Mouse (Mus musculus) stomach, postnatal 0 days (tissue): ENCODE measurements around the gene Olfr1301. TPM values are rescaled to one million over a fixed set of nuclear protein-coding genes. Genes with fewer than 3 reads are reported as not detected.

Source experiments
- ATAC-seq: fragments of 200-750 bp; cut with Nextera tagmentation; 2 replicates; pipeline ENCODE4 v1.8.0; 2017; ENCODE audit not compliant: low FRiP score, low TSS enrichment
- DNase-seq: peaks from one replicate; pipeline ENCODE4 v3.0.0-alpha.2; 2016; ENCODE audit warnings: low spot score
- H3K27ac ChIP-seq: fragments of 300-500 bp; sonication (generic); replicated peaks from 2 replicates; pipeline ENCODE4 v1.5.1; 2014; ENCODE audit warnings: mild to moderate bottlenecking, control low read depth
- H3K27me3 ChIP-seq: fragments of 300-500 bp; sonication (generic); 2 replicates; pipeline ENCODE4 v1.6.1; 2014; ENCODE audit warnings: low read length; ENCODE audit not compliant: control insufficient read depth, insufficient read depth
- H3K36me3 ChIP-seq: fragments of 300-500 bp; sonication (generic); 2 replicates; pipeline ENCODE4 v1.6.1; 2014; ENCODE audit warnings: low read length, mixed read lengths; ENCODE audit not compliant: control insufficient read depth, insufficient read depth
- H3K4me1 ChIP-seq: fragments of 300-500 bp; sonication (generic); replicated peaks from 2 replicates; pipeline ENCODE4 v1.6.1; 2014; ENCODE audit warnings: antibody characterized with exemption; ENCODE audit not compliant: control insufficient read depth, insufficient read depth
- H3K4me2 ChIP-seq: fragments of 300-500 bp; sonication (generic); replicated peaks from 2 replicates; pipeline ENCODE4 v1.6.1; 2014; ENCODE audit warnings: low read depth, mild to moderate bottlenecking, control low read depth, moderate library complexity
- H3K4me3 ChIP-seq: fragments of 300-500 bp; sonication (generic); 2 replicates; pipeline ENCODE4 v1.5.1; 2014; ENCODE audit warnings: low read depth, low read length, control low read depth
- H3K9ac ChIP-seq: fragments of 300-500 bp; sonication (generic); 2 replicates; pipeline ENCODE4 v1.6.1; 2014; ENCODE audit warnings: mild to moderate bottlenecking, low read length, control low read depth, mixed read lengths
- H3K9me3 ChIP-seq: fragments of 300-500 bp; sonication (generic); 2 replicates; pipeline ENCODE4 v1.6.1; 2016; ENCODE audit warnings: low read length; ENCODE audit not compliant: control insufficient read depth
- CTCF ChIP-seq: IDR thresholded peaks from 2 replicates; pipeline ENCODE4 v1.5.1; 2016; ENCODE audit warnings: antibody characterized with exemption, low read depth, mild to moderate bottlenecking, moderate library complexity
- EP300 ChIP-seq: optimal IDR thresholded peaks from 2 replicates; pipeline ENCODE3; 2016; ENCODE audit warnings: antibody characterized with exemption
- WGBS: fragments of 180-500 bp; shearing (Covaris S2); extraction: QIAGEN DNeasy Blood & Tissue Kit; methylation state at CpG from one replicate; pipeline ENCODE4 v1.1.7; 2014; 5-methylcytosine and 5-hydroxymethylcytosine counted together
- polyA plus RNA-seq: library from polyadenylated mRNA; unstranded; fragments of >200 nt; fragmentation: Nextera tagmentation; extraction: Ambion mirVana; gene quantifications from 2 replicates; pipeline ENCODE4 v1.2.1, GENCODE M21; 2015

Olfr1301 gene
- not detected in 2 replicates for polyA plus RNA-seq

DNA sequence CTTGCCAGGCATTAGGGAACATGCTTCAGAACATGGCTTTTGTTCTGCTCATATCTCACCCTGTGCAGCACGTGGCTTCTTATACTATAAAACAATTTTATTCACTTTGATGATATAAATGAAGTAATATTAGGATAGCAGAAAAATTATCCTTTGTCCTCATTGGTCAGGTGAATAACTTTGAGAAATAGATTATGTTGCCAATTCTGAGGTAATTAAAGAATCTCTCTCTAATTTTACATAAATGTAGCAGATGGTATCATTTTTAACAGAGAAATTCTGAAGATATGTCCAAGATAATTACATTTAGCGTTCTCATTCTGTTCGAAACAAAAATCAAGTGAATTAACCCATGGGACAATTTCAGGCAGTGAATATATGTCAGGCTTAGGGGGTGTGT lies at the start of gene Olfr1301:
Gene Olfr1301 (plus strand): TSS at position 301 of the 400 bp plus-strand sequence.
- H3K9ac ChIP-seq: no peak within 1 kb of the TSS
- ATAC-seq (no peak), DNase-seq (no peak)
- H3K4me1 ChIP-seq: no peaks in the 10 kb centered on the region
- no peaks in the 10 kb centered on the region for H3K36me3 ChIP-seq
- 85% methylated on average over 3 of the region's 3 CpGs for WGBS
- no peak within 1 kb of the TSS for H3K4me2 ChIP-seq
- no peaks in the 10 kb centered on the region for H3K27me3 ChIP-seq
- H3K4me3 ChIP-seq: no peak within 1 kb of the TSS
- no peak within 1 kb of the TSS for H3K27ac ChIP-seq
- TF ChIP-seq EP300: no peak
- no peak for TF ChIP-seq CTCF
- H3K9me3 ChIP-seq: no peaks in the 10 kb centered on the region

GRCm38 (mm10) chr2:111726739-111727138 lies 24.1 kb upstream of the Olfr1301 start:
- no peak for TF ChIP-seq CTCF
- TF ChIP-seq EP300: no peak
- no peak overlapping the region for H3K27ac ChIP-seq
- H3K9ac ChIP-seq: no peak overlapping the region
- H3K36me3 ChIP-seq: no peaks in the 10 kb centered on the region
- H3K27me3 ChIP-seq: no peaks in the 10 kb centered on the region
- H3K4me3 ChIP-seq: no peak overlapping the region
- DNase-seq (no peak), ATAC-seq (no peak)
- no peak overlapping the region for H3K4me2 ChIP-seq
- H3K4me1 ChIP-seq: no peaks in the 10 kb centered on the region
- no peaks in the 10 kb centered on the region for H3K9me3 ChIP-seq

DNA sequence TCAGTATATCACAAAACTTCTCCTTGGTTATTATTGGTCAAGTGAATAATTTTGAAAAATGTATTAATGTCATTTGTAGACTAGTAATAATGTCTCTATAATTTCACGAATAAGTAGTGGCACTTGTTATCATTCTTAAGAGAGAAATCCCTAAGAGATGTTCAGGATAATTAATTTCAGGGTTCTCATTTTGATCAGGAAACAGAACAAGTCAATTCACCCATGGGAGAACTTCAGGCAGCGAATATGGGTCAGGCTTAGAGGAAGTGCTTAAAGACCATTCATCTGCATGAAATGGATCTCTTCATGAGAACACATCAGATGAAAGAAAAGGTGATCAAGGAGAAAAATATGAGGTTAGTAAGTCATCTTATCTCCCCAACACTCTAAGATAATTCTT lies 26.3 kb downstream of the Olfr1301 start, which contains the start of gene Olfr1302:
Gene Olfr1302 (plus strand): TSS at position 301 of the 400 bp plus-strand sequence.
- H3K9me3 ChIP-seq: no peaks in the 10 kb centered on the region
- H3K9ac ChIP-seq: no peak within 1 kb of the TSS
- no peaks in the 10 kb centered on the region for H3K27me3 ChIP-seq
- H3K36me3 ChIP-seq: no peaks in the 10 kb centered on the region
- H3K4me3 ChIP-seq: no peak within 1 kb of the TSS
- TF ChIP-seq EP300: no peak
- no peak for TF ChIP-seq CTCF
- no peak within 1 kb of the TSS for H3K4me2 ChIP-seq
- ATAC-seq: no peak
- WGBS: 68% methylated on average over 2 of the region's 2 CpGs
- no peaks in the 10 kb centered on the region for H3K4me1 ChIP-seq
- no peak within 1 kb of the TSS for H3K27ac ChIP-seq
- DNase-seq: no peak

Other genes starting within 250 kb of the Olfr1301 start
- gene Olfr1293-ps, start 225.8 kb upstream of the Olfr1301 start, polyA plus RNA-seq: not detected in 2 replicates
- not detected in 2 replicates for gene Olfr1294, start 210.7 kb upstream of the Olfr1301 start, polyA plus RNA-seq
- gene Olfr1295, start 181.3 kb upstream of the Olfr1301 start, polyA plus RNA-seq: not detected in 2 replicates
- gene Olfr1297, start 124.5 kb upstream of the Olfr1301 start, polyA plus RNA-seq: not detected in 2 replicates
- gene Olfr1298, start 101.8 kb upstream of the Olfr1301 start, polyA plus RNA-seq: not detected in 2 replicates
- gene Olfr1299, start 89.6 kb upstream of the Olfr1301 start, polyA plus RNA-seq: not detected in 2 replicates
- gene Olfr1302, start 26.4 kb downstream of the Olfr1301 start, polyA plus RNA-seq: not detected in 2 replicates
- not detected in 2 replicates for gene Olfr1303, start 69.3 kb downstream of the Olfr1301 start, polyA plus RNA-seq
- gene Olfr1305, start 126.1 kb downstream of the Olfr1301 start, polyA plus RNA-seq: not detected in 2 replicates
- gene Olfr1306, start 165.3 kb downstream of the Olfr1301 start, polyA plus RNA-seq: not detected in 2 replicates
- gene Olfr1307, start 198.4 kb downstream of the Olfr1301 start, polyA plus RNA-seq: 0.04 TPM in 1 of 2 replicates, not detected in the other
- not detected in 2 replicates for gene Olfr1308, start 213.9 kb downstream of the Olfr1301 start, polyA plus RNA-seq
- not detected in 2 replicates for gene Olfr1309, start 239.3 kb downstream of the Olfr1301 start, polyA plus RNA-seq